Mouse (Mus musculus) E14TG2a.4 (cell line): ENCODE measurements around the gene Pipox.

Experiments
- CTCF ChIP-seq: conservative IDR thresholded peaks from 2 replicates; pipeline ENCODE4 v1.5.1; 2014; ENCODE audit warnings: low read length
- NANOG ChIP-seq: IDR thresholded peaks from 2 replicates; pipeline ENCODE4 v1.6.1; 2014; ENCODE audit warnings: borderline replicate concordance, low read length, mixed read lengths
- POU5F1 ChIP-seq: IDR thresholded peaks from 2 replicates; pipeline ENCODE4 v1.6.1; 2014; ENCODE audit warnings: low read length, borderline replicate concordance

DNA sequence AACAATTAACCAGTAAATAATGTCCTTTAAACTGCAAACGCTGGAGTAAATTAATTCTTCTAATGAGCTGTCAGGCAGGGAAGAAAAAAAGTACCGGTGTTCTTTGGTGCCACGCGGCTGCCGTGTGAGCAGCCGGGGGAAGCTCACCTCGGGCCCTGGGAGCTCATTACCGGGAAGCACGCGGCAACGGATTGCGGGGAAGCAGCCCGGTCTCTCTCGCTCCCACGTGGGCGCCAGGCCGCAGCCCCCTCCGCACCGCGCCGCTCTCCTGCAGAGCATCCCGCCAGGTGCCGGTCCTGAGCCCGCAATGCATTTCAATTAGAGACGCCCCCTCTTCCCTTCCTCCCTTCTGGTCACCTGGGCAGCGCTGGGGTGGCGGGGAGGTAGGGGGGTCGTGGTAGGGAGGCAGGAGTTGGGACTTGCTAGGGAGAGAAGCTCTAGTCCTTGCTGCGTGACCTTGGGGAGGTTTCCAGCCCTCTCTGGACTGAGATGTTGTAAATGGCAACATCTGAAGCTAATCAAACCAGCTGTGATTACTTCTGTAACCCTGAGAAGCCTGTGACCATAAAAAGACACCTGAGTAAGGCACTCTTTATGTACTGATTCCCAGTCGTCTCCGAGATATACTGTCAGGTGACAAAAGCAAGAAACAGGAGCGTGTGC lies 20.8 kb upstream of the Pipox start:
- TF ChIP-seq CTCF (no peak), POU5F1 (no peak), NANOG (no peak)
